In genomic region chr11:25848824-25849644, GRCm38 (mm10) we compare ENCODE assay signal across 17 mouse cellular contexts.
A peak's percentile ranks its signal among the peaks of the same experiment; 100 is the strongest.
DNase-seq lines count a peak whose midpoint lies in the region; ATAC-seq and TF ChIP-seq lines count a peak whose summit lies in the region.
"Had no signal": no experiment of that assay in that cellular context is flagged by ENCODE, and none has a peak within 500 bp of the region (broad histone marks: within the 10 kb centered on the region; RNA-seq: fewer than 3 reads in every experiment).

No protein-coding gene starts in this region.

- H3K27ac ChIP-seq in heart, embryonic 12.5 days (ENCODE audit: poor library complexity, severe bottlenecking), result no peak overlapping the region; the same call in 1 of the 2 replicates
- H3K27ac ChIP-seq in midbrain, embryonic 11.5 days (ENCODE audit: low read depth, low read length), result no peak overlapping the region
- H3K27ac ChIP-seq in midbrain, embryonic 16.5 days (ENCODE audit: low read length), result no peak overlapping the region
- H3K27ac ChIP-seq in spleen, adult 2 months (ENCODE audit: insufficient read depth, low read length), result no peak overlapping the region
- H3K27ac ChIP-seq: intestine, embryonic 15.5 days; liver, embryonic 12.5 days; midbrain, embryonic 13.5 days; neural tube, embryonic 12.5 days had no signal

- no peak for TF ChIP-seq POLR2A in spleen, adult 2 months (IDR thresholded peaks at IDR 0.05; ENCODE audit: low read depth, low read length)

- H3K9me3 ChIP-seq in heart, embryonic 12.5 days (replicated peaks), result no peaks in the 10 kb centered on the region
- no peaks in the 10 kb centered on the region for H3K9me3 ChIP-seq in midbrain, embryonic 11.5 days (ENCODE audit: control insufficient read depth, low read length)
- no peaks in the 10 kb centered on the region for H3K9me3 ChIP-seq in midbrain, embryonic 16.5 days (replicated peaks; ENCODE audit: control insufficient read depth, low read length, poor library complexity, severe bottlenecking)
- H3K9me3 ChIP-seq: intestine, embryonic 15.5 days; liver, embryonic 12.5 days; midbrain, embryonic 13.5 days; neural tube, embryonic 12.5 days had no signal

- H3K36me3 ChIP-seq in heart, embryonic 12.5 days, result no peaks in the 10 kb centered on the region
- H3K36me3 ChIP-seq in midbrain, embryonic 11.5 days (ENCODE audit: control insufficient read depth, insufficient read depth, low read length), result no peaks in the 10 kb centered on the region
- no peaks in the 10 kb centered on the region for H3K36me3 ChIP-seq in midbrain, embryonic 16.5 days (ENCODE audit: control insufficient read depth, insufficient read depth, low read length)
- H3K36me3 ChIP-seq in spleen, adult 2 months (ENCODE audit: control insufficient read depth, insufficient read depth, low read length), result no peaks in the 10 kb centered on the region
- H3K36me3 ChIP-seq: intestine, embryonic 15.5 days; liver, embryonic 12.5 days; midbrain, embryonic 13.5 days; neural tube, embryonic 12.5 days had no signal

- H3K27me3 ChIP-seq in heart, embryonic 12.5 days (replicated peaks), result no peaks in the 10 kb centered on the region
- H3K27me3 ChIP-seq in midbrain, embryonic 11.5 days (ENCODE audit: control insufficient read depth, insufficient read depth, low read length), result no peaks in the 10 kb centered on the region
- H3K27me3 ChIP-seq in midbrain, embryonic 16.5 days (ENCODE audit: control insufficient read depth, insufficient read depth, low read depth, low read length), result no peaks in the 10 kb centered on the region
- no peaks in the 10 kb centered on the region for H3K27me3 ChIP-seq in spleen, adult 2 months (ENCODE audit: control insufficient read depth, insufficient read depth, low read length)
- H3K27me3 ChIP-seq: intestine, embryonic 15.5 days; liver, embryonic 12.5 days; midbrain, embryonic 13.5 days; neural tube, embryonic 12.5 days had no signal

- H3K4me2 ChIP-seq in heart, embryonic 12.5 days, result peak overlapping the region; percentile 53
- no peak overlapping the region for H3K4me2 ChIP-seq in midbrain, embryonic 11.5 days
- no peak overlapping the region for H3K4me2 ChIP-seq in midbrain, embryonic 16.5 days (ENCODE audit: low read length)
- H3K4me2 ChIP-seq: intestine, embryonic 15.5 days; liver, embryonic 12.5 days; midbrain, embryonic 13.5 days; neural tube, embryonic 12.5 days had no signal

- H3K4me1 ChIP-seq in heart, embryonic 12.5 days (replicated peaks), result 0 out of 2 replicates have a peak, but pooled peaks cover 5% of the 10 kb centered on the region
- H3K4me1 ChIP-seq in midbrain, embryonic 11.5 days (ENCODE audit: control insufficient read depth, insufficient read depth, low read length), result peaks cover 4% of the 10 kb centered on the region; the same call in 1 of the 2 replicates
- peaks cover 6% of the 10 kb centered on the region; the same call in 1 of the 2 replicates for H3K4me1 ChIP-seq in midbrain, embryonic 16.5 days (ENCODE audit: control insufficient read depth, insufficient read depth, low read length)
- peaks cover 4% of the 10 kb centered on the region; the same call in 1 of the 2 replicates for H3K4me1 ChIP-seq in spleen, adult 2 months (ENCODE audit: control insufficient read depth, insufficient read depth, insufficient read length)
- H3K4me1 ChIP-seq: intestine, embryonic 15.5 days; liver, embryonic 12.5 days had no signal

- 47% methylated on average over 14 of the region's 14 CpGs for WGBS in heart, embryonic 12.5 days
- WGBS in midbrain, embryonic 11.5 days, result 70% methylated on average over 14 of the region's 14 CpGs
- WGBS in midbrain, embryonic 16.5 days, result 70% methylated on average over 14 of the region's 14 CpGs
- 46% methylated on average over 14 of the region's 14 CpGs for WGBS in spleen, adult 2 months

- no peak for DNase-seq in heart, adult 8-10 months (ENCODE audit: low spot score)
- DNase-seq in midbrain, embryonic 11.5 days (ENCODE audit: low spot score, missing footprints), result peak; percentile 82
- peak; percentile 21 to 30 for DNase-seq in spleen, adult 2 months (ENCODE audit: low read depth in 1 of 2, low spot score in 2 of 2)
- DNase-seq in kidney, adult 11 months, result no peak
- no peak for DNase-seq in cerebellum, postnatal 14 days
- DNase-seq: adrenal gland, postnatal 36 days; cerebellum, adult 11-12 months; heart, postnatal 36 days; kidney, postnatal 10 days had no signal

- peak overlapping the region; percentile 20; the same call in 1 of the 2 replicates for H3K4me3 ChIP-seq in heart, embryonic 12.5 days
- H3K4me3 ChIP-seq in midbrain, embryonic 11.5 days (ENCODE audit: low read depth, low read length), result no peak overlapping the region
- H3K4me3 ChIP-seq in midbrain, embryonic 16.5 days (ENCODE audit: low read depth, low read length), result no peak overlapping the region
- no peak overlapping the region for H3K4me3 ChIP-seq in spleen, adult 2 months (ENCODE audit: extremely low read depth, insufficient read depth, insufficient read length)
- H3K4me3 ChIP-seq: intestine, embryonic 15.5 days; liver, embryonic 12.5 days; midbrain, embryonic 13.5 days; neural tube, embryonic 12.5 days had no signal

- TF ChIP-seq CTCF in spleen, adult 2 months (IDR thresholded peaks at IDR 0.05; ENCODE audit: extremely low read depth, insufficient read depth, insufficient read length, insufficient replicate concordance), result no peak

- ATAC-seq in heart, embryonic 12.5 days (ENCODE audit: insufficient number of reproducible peaks, low FRiP score), result no peak
- no peak for ATAC-seq in midbrain, embryonic 11.5 days (ENCODE audit: low FRiP score)
- no peak for ATAC-seq in midbrain, embryonic 16.5 days
- ATAC-seq in common myeloid progenitor, adult 5-6 weeks (replicated peaks; ENCODE audit: low read depth, poor library complexity, severe bottlenecking), result peak; percentile 96
- ATAC-seq: intestine, embryonic 15.5 days; liver, embryonic 12.5 days; lung, postnatal 0 days; midbrain, embryonic 13.5 days had no signal

- H3K9ac ChIP-seq in heart, embryonic 12.5 days, result no peak overlapping the region
- no peak overlapping the region for H3K9ac ChIP-seq in midbrain, embryonic 11.5 days (ENCODE audit: low read length)
- no peak overlapping the region for H3K9ac ChIP-seq in midbrain, embryonic 16.5 days (ENCODE audit: low read depth, low read length)
- H3K9ac ChIP-seq: intestine, embryonic 15.5 days; liver, embryonic 12.5 days; midbrain, embryonic 13.5 days; neural tube, embryonic 12.5 days had no signal

Comparison
In these comparisons a context has a peak if more than half of its experiments do, and no peak if none do; other contexts are left out.
1. DNase-seq: peak in midbrain, embryonic 11.5 days (single experiment) and spleen, adult 2 months (2 of 2); none in heart, adult 8-10 months (single experiment), kidney, adult 11 months (single experiment) and cerebellum, postnatal 14 days (0 of 2).